Mouse (Mus musculus) adrenal gland, adult 2 months (tissue): ENCODE data around the gene H2-Aa. TPM values are rescaled to one million over a fixed set of nuclear protein-coding genes. Genes with fewer than 3 reads are reported as not detected.

Experiments used
- DNase-seq: peaks from one replicate; pipeline ENCODE4 v3.0.0; 2021
- polyA plus RNA-seq: library from polyadenylated mRNA; depleted of rRNA; stranded (reverse); fragments of >200 nt; gene quantifications from 2 replicates; pipeline ENCODE4 v1.2.3, GENCODE M21; 2012; rRNA removed
- total RNA-seq, 2 experiments: library from RNA; stranded (reverse); gene quantifications; 2 replicates each; pipeline ENCODE4 v1.2.3; 2021

Gene H2-Aa
- total and polyA plus RNA-seq, 3 experiments = 85.9 to 137 (median 134) TPM

DNA sequence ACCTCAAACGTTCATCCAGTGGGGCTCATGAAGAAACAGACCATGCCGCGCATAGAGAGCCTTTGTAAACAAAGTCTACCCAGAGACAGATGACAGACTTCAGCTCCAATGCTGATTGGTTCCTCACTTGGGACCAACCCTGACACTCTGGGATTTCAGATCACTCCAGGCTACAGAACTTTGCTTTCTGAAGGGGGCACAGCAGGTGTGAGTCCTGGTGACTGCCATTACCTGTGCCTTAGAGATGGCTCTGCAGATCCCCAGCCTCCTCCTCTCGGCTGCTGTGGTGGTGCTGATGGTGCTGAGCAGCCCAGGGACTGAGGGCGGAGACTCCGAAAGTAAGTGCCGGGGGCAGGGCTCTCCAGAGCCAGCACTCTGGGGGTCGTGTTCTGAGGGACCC is 24.6 kb downstream of the H2-Aa start:
- DNase-seq = peak; percentile 67

- peak; percentile 71 for DNase-seq
Measured at GRCm38 (mm10) chr17:34261502-34261901, 26.1 kb downstream of the H2-Aa start.

- DNase-seq = no peak
Measured at GRCm38 (mm10) chr17:34260551-34260950, 27.1 kb downstream of the H2-Aa start.

DNA sequence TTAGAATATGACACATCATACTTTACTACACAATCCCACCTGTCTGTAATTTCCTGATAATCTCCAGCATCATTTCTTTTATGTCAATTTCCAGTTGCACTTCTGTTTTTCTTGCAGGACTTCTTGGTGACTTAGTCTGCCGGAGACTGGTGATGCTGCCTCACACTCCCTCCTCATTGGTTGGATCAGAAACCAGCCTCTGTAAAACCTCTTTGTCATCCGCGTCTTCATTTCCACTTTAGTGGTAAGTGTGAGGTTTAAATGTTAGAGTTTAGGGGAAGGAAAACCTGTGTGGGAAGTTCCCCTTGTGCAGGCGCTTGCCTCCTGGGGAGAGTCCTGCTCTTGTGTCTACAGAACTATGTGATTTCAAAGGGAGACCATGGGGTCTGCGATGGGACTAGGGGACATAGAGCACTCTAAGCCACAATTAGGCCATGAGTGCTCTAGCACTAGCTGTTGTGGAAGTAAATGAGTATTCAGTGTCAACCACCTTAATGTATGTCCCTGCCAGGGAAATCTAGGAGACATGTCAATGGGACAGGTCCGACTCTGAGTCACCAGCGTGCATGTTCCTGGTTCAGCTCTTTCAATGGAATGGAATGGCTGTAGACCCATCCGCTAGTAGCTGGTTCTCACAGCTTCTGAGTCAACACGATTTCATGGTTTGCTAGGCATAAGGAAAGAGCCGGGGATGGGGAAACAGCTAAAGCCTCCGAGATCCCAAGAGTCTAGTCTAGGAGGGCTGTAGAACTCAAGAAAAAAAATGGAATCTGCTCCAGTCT is 29.8 kb downstream of the H2-Aa start, which contains the start of gene H2-Ab1:
Gene H2-Ab1, plus strand, starts transcription at position 96 of the 782 bp plus-strand sequence.
- DNase-seq = peak; percentile 78

DNA sequence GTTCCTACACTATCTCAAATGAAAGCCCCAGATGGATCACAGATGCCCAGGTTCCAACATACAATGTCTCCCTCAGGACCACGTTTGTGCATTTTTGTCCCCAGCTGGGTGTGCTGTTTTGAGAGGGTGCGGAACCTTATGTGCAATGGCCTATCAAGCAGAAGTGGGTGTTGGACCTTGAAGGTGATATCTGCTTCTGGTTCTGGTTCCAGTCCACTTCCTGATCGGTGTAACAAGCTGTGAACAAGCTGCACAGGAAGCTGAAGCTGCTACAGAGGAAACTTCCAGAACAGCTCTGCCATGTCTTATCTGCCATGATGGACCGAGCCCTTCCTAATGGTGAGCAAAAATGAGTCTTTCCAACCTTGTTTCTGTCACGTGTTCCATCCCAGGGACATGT is 31.1 kb downstream of the H2-Aa start:
- DNase-seq = no peak

DNA sequence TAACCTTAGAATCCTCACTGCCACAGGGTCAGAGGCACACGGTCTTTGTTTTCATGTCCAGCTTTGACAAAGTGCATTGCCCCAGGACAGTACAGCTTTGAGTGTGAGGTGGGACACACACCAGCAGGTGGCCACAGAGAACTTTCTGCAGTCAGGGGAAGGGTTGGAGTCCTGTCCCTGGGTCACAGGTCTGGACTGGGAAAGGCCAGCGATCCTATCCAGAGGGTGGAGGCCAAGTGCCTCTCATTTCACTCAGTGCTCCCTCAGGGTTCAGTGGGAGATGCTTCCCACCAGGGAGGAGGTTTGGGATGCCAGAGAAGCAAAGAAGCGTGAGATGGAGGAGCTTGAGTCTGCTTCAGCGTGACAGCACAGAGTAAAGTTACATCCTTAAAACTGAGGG is 36.0 kb downstream of the H2-Aa start:
- DNase-seq = no peak

GRCm38 (mm10) chr17:34249878-34250277 is 37.7 kb downstream of the H2-Aa start:
- DNase-seq = peak; percentile 30

DNA sequence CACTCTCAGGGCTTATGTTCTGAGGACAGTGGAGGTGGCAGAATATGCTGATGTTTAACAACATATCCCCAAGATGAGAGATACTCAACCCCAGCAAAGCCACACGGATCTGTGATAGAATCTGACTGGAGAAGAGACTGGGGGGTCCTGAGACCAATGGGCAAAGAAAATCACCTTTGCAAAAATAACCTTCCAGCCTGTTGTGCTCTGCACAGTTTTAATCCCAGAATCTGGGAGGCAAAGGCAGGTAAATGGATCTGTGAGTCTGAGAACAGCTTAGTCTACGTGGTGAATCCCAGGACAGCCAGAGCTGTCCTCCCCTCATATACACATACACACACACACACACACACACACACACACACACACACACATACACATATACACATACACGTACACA is 38.3 kb downstream of the H2-Aa start:
- DNase-seq = no peak

DNA sequence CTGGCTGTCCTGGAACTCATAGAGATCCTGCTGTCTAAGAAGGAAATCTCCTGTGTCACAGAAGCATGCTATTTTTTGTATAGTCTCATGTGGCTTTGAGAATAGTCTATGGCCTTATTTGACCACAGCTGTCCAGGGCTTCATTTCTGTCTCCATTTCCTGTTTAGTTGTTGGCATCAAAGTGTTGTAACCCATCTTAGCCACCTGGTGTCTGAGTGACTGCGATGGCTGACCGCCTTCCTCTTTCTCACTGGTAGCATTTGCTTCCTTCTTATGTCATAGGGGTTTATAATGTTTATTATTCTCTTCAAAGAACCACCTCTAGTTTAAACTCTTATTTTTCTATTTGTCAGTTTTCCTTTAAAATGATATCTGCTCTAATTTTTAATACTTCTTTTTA is 38.9 kb downstream of the H2-Aa start:
- DNase-seq = no peak

- DNase-seq = no peak
Measured at GRCm38 (mm10) chr17:34247047-34247446, 40.6 kb downstream of the H2-Aa start.

GRCm38 (mm10) chr17:34244656-34245055 is 43.0 kb downstream of the H2-Aa start:
- no peak for DNase-seq

- DNase-seq = no peak
Measured at GRCm38 (mm10) chr17:34240916-34241315, 46.7 kb downstream of the H2-Aa start.

DNA sequence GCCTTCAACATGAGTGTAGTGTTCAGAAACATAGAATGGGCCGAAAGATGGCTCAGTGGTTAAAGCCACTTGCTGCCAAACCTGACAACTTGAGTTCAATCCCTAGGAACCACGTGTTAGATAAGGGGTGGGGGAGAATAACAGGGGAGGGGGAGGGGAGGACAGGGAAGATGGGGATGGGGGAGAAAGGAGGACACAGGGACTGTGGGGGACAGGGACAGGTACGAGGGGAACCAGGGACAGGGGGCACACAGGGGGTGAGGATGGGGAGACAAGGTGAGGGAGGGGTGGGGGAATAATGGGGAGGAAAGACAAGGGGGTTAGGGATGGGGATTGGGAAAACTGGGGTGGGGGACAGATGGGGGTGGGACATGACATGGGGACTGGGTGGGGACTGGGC is 47.3 kb downstream of the H2-Aa start:
- DNase-seq = no peak

DNA sequence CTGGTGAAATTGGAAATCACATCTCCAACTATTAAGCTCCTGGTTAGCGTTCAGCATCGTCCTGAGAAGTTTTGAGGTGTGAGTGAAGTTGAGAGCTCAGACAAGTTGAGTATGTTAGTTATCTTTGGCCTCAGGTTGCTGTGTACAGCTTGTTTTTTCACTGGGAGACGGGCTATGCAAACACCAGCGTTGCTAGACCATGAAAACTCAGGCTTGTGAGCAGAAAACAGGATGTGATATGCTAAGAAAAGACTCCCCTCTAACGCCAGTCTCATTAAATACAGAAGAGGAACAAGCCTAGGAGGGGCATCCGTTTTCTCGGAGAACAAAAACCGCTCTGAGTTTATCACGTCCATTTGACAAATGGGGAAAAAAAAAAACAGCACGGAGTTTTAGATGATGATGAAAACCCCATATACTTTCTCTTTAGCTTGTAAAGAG is 48.0 kb downstream of the H2-Aa start:
- no peak for DNase-seq

DNA sequence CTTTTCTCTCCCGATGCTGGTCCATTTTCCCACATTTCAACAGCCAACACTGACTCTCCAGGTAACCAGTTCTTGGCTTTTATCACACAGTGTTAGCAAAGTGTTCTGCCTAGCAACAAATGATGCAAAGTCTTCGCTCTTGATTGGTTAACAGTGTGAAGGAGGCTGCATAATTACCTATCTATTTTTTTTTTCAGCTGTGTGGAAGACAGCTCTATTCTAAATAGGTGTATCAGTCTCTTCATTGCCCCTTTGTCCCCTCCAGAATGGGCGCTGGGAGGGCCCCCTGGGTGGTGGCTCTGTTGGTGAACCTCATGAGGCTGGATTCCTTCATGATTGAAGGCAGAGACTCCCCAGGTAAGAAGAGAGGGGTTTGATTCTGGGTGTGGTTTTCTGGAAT is 48.9 kb downstream of the H2-Aa start, which contains the start of gene H2-Ob:
Gene H2-Ob, plus strand, starts transcription at position 198 of the 400 bp plus-strand sequence.
- DNase-seq = no peak

DNA sequence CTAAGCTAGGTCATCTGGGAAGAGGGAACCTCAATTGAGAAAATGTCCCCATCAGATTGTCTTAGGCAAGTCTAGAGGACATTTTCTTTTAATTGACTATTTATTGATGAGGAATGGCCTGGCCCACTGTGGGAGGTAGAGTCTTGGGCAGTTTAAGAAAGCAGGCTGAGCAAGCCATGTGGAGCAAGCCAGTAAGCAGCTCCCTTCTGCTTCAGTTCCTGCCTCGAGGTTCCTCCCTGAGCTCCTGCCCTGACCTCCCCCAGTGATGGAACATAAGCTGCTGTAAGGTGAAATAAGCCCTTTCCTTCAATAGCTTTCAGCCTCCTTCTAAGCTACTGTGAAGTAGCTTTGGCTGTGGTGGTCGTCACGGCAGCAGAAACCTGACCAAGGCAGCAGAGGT is 49.9 kb downstream of the H2-Aa start:
- no peak for DNase-seq

GRCm38 (mm10) chr17:34236691-34237090 is 50.9 kb downstream of the H2-Aa start:
- no peak for DNase-seq

GRCm38 (mm10) chr17:34234926-34235325 is 52.7 kb downstream of the H2-Aa start:
- peak; percentile 76 for DNase-seq

Other genes with a start within 250 kb of the H2-Aa start
- gene Col11a2, start 248.4 kb downstream of the H2-Aa start, total RNA-seq = 1 to 10 TPM; 1.0 to 1.1 TPM
- 0.35 and 1.7 TPM in 2 replicates for gene Col11a2, start 248.4 kb downstream of the H2-Aa start, polyA plus RNA-seq
- under 1 TPM in 1 of 2 experiments, not detected in 1; 0.62 TPM for gene H2-Oa, start 195.5 kb downstream of the H2-Aa start, total RNA-seq
- gene H2-Oa, start 195.5 kb downstream of the H2-Aa start, polyA plus RNA-seq = 1.9 TPM in 2 replicates
- 10 to 100 TPM; 14.4 to 18.9 TPM for gene H2-DMa, start 168.3 kb downstream of the H2-Aa start, total RNA-seq
- gene H2-DMa, start 168.3 kb downstream of the H2-Aa start, polyA plus RNA-seq = 24.2 and 27.4 TPM in 2 replicates
- 100 to 1,000 TPM; 173 to 286 TPM for gene Brd2, start 165.2 kb downstream of the H2-Aa start, total RNA-seq
- gene Brd2, start 165.2 kb downstream of the H2-Aa start, polyA plus RNA-seq = 103 and 104 TPM in 2 replicates
- 1 to 10 TPM; 2.0 to 3.4 TPM for gene H2-DMb2, start 144.5 kb downstream of the H2-Aa start, total RNA-seq
- 1.3 and 2.3 TPM in 2 replicates for gene H2-DMb2, start 144.5 kb downstream of the H2-Aa start, polyA plus RNA-seq
- gene H2-DMb1, start 134.8 kb downstream of the H2-Aa start, total RNA-seq = 10 to 100 TPM in 1 of 2 experiments, 1 to 10 TPM in 1; 6.4 to 12.3 TPM
- gene H2-DMb1, start 134.8 kb downstream of the H2-Aa start, polyA plus RNA-seq = 32.6 and 33.3 TPM in 2 replicates
- 10 to 100 TPM; 15.4 to 19.1 TPM for gene Tap1, start 100.3 kb downstream of the H2-Aa start, total RNA-seq
- gene Tap1, start 100.3 kb downstream of the H2-Aa start, polyA plus RNA-seq = 44.5 and 44.9 TPM in 2 replicates
- 10 to 100 TPM; 12.1 to 20.6 TPM for gene Psmb9, start 100.1 kb downstream of the H2-Aa start, total RNA-seq
- 45.1 and 54.8 TPM in 2 replicates for gene Psmb9, start 100.1 kb downstream of the H2-Aa start, polyA plus RNA-seq
- gene Psmb8, start 90.1 kb downstream of the H2-Aa start, total RNA-seq = 10 to 100 TPM; 21.8 to 41.4 TPM
- 49.6 and 68.0 TPM in 2 replicates for gene Psmb8, start 90.1 kb downstream of the H2-Aa start, polyA plus RNA-seq
- gene Tap2, start 84.3 kb downstream of the H2-Aa start, total RNA-seq = 10 to 100 TPM; 43.6 to 55.6 TPM
- 61.0 and 64.1 TPM in 2 replicates for gene Tap2, start 84.3 kb downstream of the H2-Aa start, polyA plus RNA-seq
- gene H2-Ob, start 48.9 kb downstream of the H2-Aa start, total RNA-seq = 1 to 10 TPM in 1 of 2 experiments, under 1 TPM in 1; 0.49 to 1.3 TPM
- 0.91 TPM in 2 replicates for gene H2-Ob, start 48.9 kb downstream of the H2-Aa start, polyA plus RNA-seq
- 10 to 100 TPM; 78.4 to 97.1 TPM for gene H2-Ab1, start 30.1 kb downstream of the H2-Aa start, total RNA-seq
- 364 and 513 TPM in 2 replicates for gene H2-Ab1, start 30.1 kb downstream of the H2-Aa start, polyA plus RNA-seq
- 100 to 1,000 TPM in 1 of 2 experiments, 10 to 100 TPM in 1; 67.3 to 144 TPM for gene H2-Eb1, start 18.0 kb upstream of the H2-Aa start, total RNA-seq
- gene H2-Eb1, start 18.0 kb upstream of the H2-Aa start, polyA plus RNA-seq = 59.2 and 66.0 TPM in 2 replicates
- not detected for gene H2-Eb2, start 37.8 kb upstream of the H2-Aa start, total RNA-seq
- 0.03 TPM in 1 of 2 replicates, not detected in the other for gene H2-Eb2, start 37.8 kb upstream of the H2-Aa start, polyA plus RNA-seq
- gene Btnl2, start 67.0 kb upstream of the H2-Aa start, total RNA-seq = under 1 TPM; 0.40 to 0.73 TPM
- 0.04 and 0.16 TPM in 2 replicates for gene Btnl2, start 67.0 kb upstream of the H2-Aa start, polyA plus RNA-seq
- not detected for gene Btnl1, start 89.3 kb upstream of the H2-Aa start, total RNA-seq
- gene Btnl1, start 89.3 kb upstream of the H2-Aa start, polyA plus RNA-seq = not detected in 2 replicates
- 1 to 10 TPM; 2.1 to 2.5 TPM for gene BC051142, start 111.0 kb upstream of the H2-Aa start, total RNA-seq
- gene BC051142, start 111.0 kb upstream of the H2-Aa start, polyA plus RNA-seq = 0.74 and 1.1 TPM in 2 replicates
- not detected for gene Btnl4, start 189.5 kb upstream of the H2-Aa start, total RNA-seq
- 0.06 TPM in 2 replicates for gene Btnl4, start 189.5 kb upstream of the H2-Aa start, polyA plus RNA-seq
- not detected for gene Btnl6, start 229.5 kb upstream of the H2-Aa start, total RNA-seq
- gene Btnl6, start 229.5 kb upstream of the H2-Aa start, polyA plus RNA-seq = not detected in 2 replicates